Comparison of ENCODE assay signal across 9 mouse cellular contexts in the genomic region with DNA sequence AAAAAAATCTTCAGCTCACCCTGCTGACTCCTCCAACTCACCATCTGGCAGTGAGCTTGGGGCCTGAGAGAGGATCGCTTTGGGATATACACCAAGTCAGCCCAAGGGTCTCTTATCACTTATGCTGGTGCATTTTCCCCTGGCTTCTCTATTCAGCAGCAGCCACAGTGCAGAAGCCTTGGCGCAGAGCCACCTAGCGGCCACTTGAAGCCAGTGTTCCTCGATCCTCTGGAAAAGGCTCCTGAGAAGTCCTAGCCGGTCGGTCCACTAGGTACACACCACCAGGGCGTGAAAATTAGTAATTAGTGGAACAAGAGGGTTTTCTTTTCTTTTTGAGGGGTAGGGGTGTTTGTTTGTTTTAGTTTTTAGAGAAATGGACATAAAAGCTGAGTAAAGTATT. TPM values are rescaled to one million over a fixed set of nuclear protein-coding genes. Genes with fewer than 3 reads are reported as not detected.
DNase-seq lines count a peak whose midpoint lies in the region; ATAC-seq and TF ChIP-seq lines count a peak whose summit lies in the region.
"Had no signal": no experiment of that assay in that cellular context is flagged by ENCODE, and none has a peak within 500 bp of the region (broad histone marks: within the 10 kb centered on the region; RNA-seq: fewer than 3 reads in every experiment).

No protein-coding gene starts in this region.

- TF ChIP-seq CTCF in MEL (IDR thresholded peaks at IDR 0.05 in 2 of 3, conservative IDR thresholded peaks at IDR 0.05 in 1 of 3; ENCODE audit: control insufficient read depth in 1 of 3, insufficient read depth in 1 of 3, low read depth in 2 of 3, low read length in 3 of 3, poor library complexity in 1 of 3, severe bottlenecking in 1 of 3), result peak; percentile 49 to 90 (median 68)

- no peak overlapping the region for H3K27ac ChIP-seq in MEL (ENCODE audit: control insufficient read depth, low read depth, low read length)
- no peak overlapping the region for H3K27ac ChIP-seq in forebrain, embryonic 16.5 days (ENCODE audit: low read length)
- no peak overlapping the region for H3K27ac ChIP-seq in hindbrain, embryonic 13.5 days

- 3% methylated on average over 7 of the region's 7 CpGs for WGBS in forebrain, embryonic 16.5 days
- 5% methylated on average over 7 of the region's 7 CpGs for WGBS in hindbrain, embryonic 13.5 days

- TF ChIP-seq EP300 in MEL (IDR thresholded peaks at IDR 0.05; ENCODE audit: low read depth in 1 of 2, low read length in 2 of 2), result no peak

- no peaks in the 10 kb centered on the region for H3K79me2 ChIP-seq in MEL (ENCODE audit: control insufficient read depth, insufficient read depth, low read length, poor library complexity)

- H3K36me3 ChIP-seq in MEL (ENCODE audit: control insufficient read depth in 1 of 2, insufficient read depth in 2 of 2, low read length in 2 of 2), result no peaks in the 10 kb centered on the region
- no peaks in the 10 kb centered on the region for H3K36me3 ChIP-seq in forebrain, embryonic 16.5 days (ENCODE audit: control insufficient read depth, insufficient read depth)
- H3K36me3 ChIP-seq in hindbrain, embryonic 13.5 days, result no peaks in the 10 kb centered on the region

- no peak overlapping the region for H3K4me2 ChIP-seq in forebrain, embryonic 16.5 days (ENCODE audit: low read length)
- H3K4me2 ChIP-seq in hindbrain, embryonic 13.5 days, result no peak overlapping the region

- H3K9me3 ChIP-seq in MEL (replicated peaks; ENCODE audit: insufficient read depth, low read length), result no peaks in the 10 kb centered on the region
- H3K9me3 ChIP-seq in forebrain, embryonic 16.5 days (ENCODE audit: control insufficient read depth, low read length), result no peaks in the 10 kb centered on the region
- no peaks in the 10 kb centered on the region for H3K9me3 ChIP-seq in hindbrain, embryonic 13.5 days

- no peaks in the 10 kb centered on the region for H3K4me1 ChIP-seq in MEL (ENCODE audit: control insufficient read depth in 1 of 2, insufficient read depth in 2 of 2, low read length in 2 of 2)
- H3K4me1 ChIP-seq in forebrain, embryonic 16.5 days (replicated peaks; ENCODE audit: control insufficient read depth, insufficient read depth, low read length), result no peaks in the 10 kb centered on the region
- H3K4me1 ChIP-seq in hindbrain, embryonic 13.5 days (replicated peaks), result 0 out of 2 replicates have a peak, but pooled peaks cover 3% of the 10 kb centered on the region

- no peak for TF ChIP-seq POLR2A in MEL (IDR thresholded peaks at IDR 0.05; ENCODE audit: control insufficient read depth in 1 of 2, insufficient read depth in 1 of 2, low read depth in 1 of 2, low read length in 2 of 2, poor library complexity in 1 of 2)

- no peak overlapping the region for H3K4me3 ChIP-seq in MEL (ENCODE audit: control insufficient read depth in 1 of 2, insufficient read depth in 1 of 2, low read depth in 2 of 2, low read length in 2 of 2)
- no peak overlapping the region for H3K4me3 ChIP-seq in forebrain, embryonic 16.5 days (replicated peaks; ENCODE audit: low read length)
- H3K4me3 ChIP-seq in hindbrain, embryonic 13.5 days, result no peak overlapping the region
- H3K4me3 ChIP-seq: erythroblast, embryonic 14.5 days had no signal

- H3K9ac ChIP-seq in MEL (ENCODE audit: control insufficient read depth, low read depth, low read length, poor library complexity, severe bottlenecking), result no peak overlapping the region
- no peak overlapping the region for H3K9ac ChIP-seq in forebrain, embryonic 16.5 days (replicated peaks; ENCODE audit: low read depth, low read length)
- no peak overlapping the region for H3K9ac ChIP-seq in hindbrain, embryonic 13.5 days

- TF ChIP-seq RAD21 in MEL (IDR thresholded peaks at IDR 0.05; ENCODE audit: low read depth, low read length), result peak; percentile 36

- peak; percentile 54 for DNase-seq in MEL (ENCODE audit: low read depth, low spot score)
- DNase-seq in layer of hippocampus, postnatal 10 days (ENCODE audit: low spot score in 2 of 2), result peak; percentile 71 to 76
- peak; percentile 43 for DNase-seq in lung, postnatal 25 days (ENCODE audit: low spot score)
- DNase-seq in right cerebral cortex, adult 2 months (ENCODE audit: low spot score in 2 of 2), result peak; percentile 81 to 82
- DNase-seq in T-cell, adult 2 months (ENCODE audit: low spot score), result no peak

- peak; percentile 87; the same call in 1 of the 2 replicates for ATAC-seq in cerebellum, adult (ENCODE audit: insufficient number of reproducible peaks, low FRiP score, low TSS enrichment)
- peak; percentile 95 for ATAC-seq in forebrain, embryonic 16.5 days
- ATAC-seq in hindbrain, embryonic 13.5 days (ENCODE audit: low FRiP score), result peak; percentile 94

- H3K27me3 ChIP-seq in MEL (ENCODE audit: control insufficient read depth in 1 of 2, insufficient read depth in 2 of 2, low read length in 2 of 2), result no peaks in the 10 kb centered on the region
- no peaks in the 10 kb centered on the region for H3K27me3 ChIP-seq in forebrain, embryonic 16.5 days (replicated peaks; ENCODE audit: control insufficient read depth, insufficient read depth, low read length)
- H3K27me3 ChIP-seq in hindbrain, embryonic 13.5 days, result no peaks in the 10 kb centered on the region

TF ChIP-seq in MEL, 35 proteins besides CTCF, POLR2A, EP300 and RAD21:
- TF ChIP-seq NELFE (IDR thresholded peaks at IDR 0.05; ENCODE audit: low read depth, low read length) (no peak), SIN3A (IDR thresholded peaks at IDR 0.05; ENCODE audit: low read length) (no peak), MAX (IDR thresholded peaks at IDR 0.05; ENCODE audit: low read length) (no peak), GATA1 (IDR thresholded peaks at IDR 0.05; ENCODE audit: low read depth, low read length) (no peak), ZC3H11A (IDR thresholded peaks at IDR 0.05; ENCODE audit: low read depth, low read length) (0 out of 2 replicates have a peak, but pooled peaks have one; percentile 6), SMC3 (IDR thresholded peaks at IDR 0.05; ENCODE audit: low read depth, low read length) (peak; percentile 63), CHD2 (IDR thresholded peaks at IDR 0.05; ENCODE audit: low read length) (no peak), USF2 (IDR thresholded peaks at IDR 0.05; ENCODE audit: borderline replicate concordance in 1 of 2, insufficient read depth in 1 of 2, low read depth in 1 of 2, low read length in 2 of 2) (no peak), MAZ (IDR thresholded peaks at IDR 0.05; ENCODE audit: low read depth, low read length) (no peak)

RNA-seq across cellular contexts. Expression of a gene that starts 6.7 kb away (rescaled TPM):
- total RNA-seq in MEL (2012; rRNA removed), result not detected in 2 replicates
- polyA plus RNA-seq in MEL (2012; ENCODE audit: insufficient read depth in 1 of 2, insufficient read length in 2 of 2, low read depth in 1 of 2, low replicate concordance in 2 of 2, missing spikeins in 1 of 2), result not detected
- not detected in 2 replicates for polyA plus RNA-seq in forebrain, embryonic 16.5 days (2015; fragmentation: Nextera tagmentation; extraction: Ambion mirVana)
- polyA plus RNA-seq in hindbrain, embryonic 13.5 days (2015; fragmentation: Nextera tagmentation; extraction: Ambion mirVana), result not detected in 2 replicates
- total RNA-seq in layer of hippocampus, postnatal 10 days (2021), result not detected
- polyA plus RNA-seq: erythroblast, embryonic 14.5 days had no signal

RNA-seq across cellular contexts. Expression of a gene that starts 16.8 kb away (rescaled TPM):
- not detected in 2 replicates for total RNA-seq in MEL (2012; rRNA removed)
- polyA plus RNA-seq in MEL (2012; ENCODE audit: insufficient read depth in 1 of 2, insufficient read length in 2 of 2, low read depth in 1 of 2, low replicate concordance in 2 of 2, missing spikeins in 1 of 2), result not detected
- not detected in 2 replicates for polyA plus RNA-seq in forebrain, embryonic 16.5 days (2015; fragmentation: Nextera tagmentation; extraction: Ambion mirVana)
- 1.1 and 1.6 TPM in 2 replicates for polyA plus RNA-seq in hindbrain, embryonic 13.5 days (2015; fragmentation: Nextera tagmentation; extraction: Ambion mirVana)
- not detected for total RNA-seq in layer of hippocampus, postnatal 10 days (2021)
- polyA plus RNA-seq: erythroblast, embryonic 14.5 days had no signal

RNA-seq across cellular contexts. Expression of a gene that starts 20.2 kb away (rescaled TPM):
- total RNA-seq in MEL (2012; rRNA removed), result not detected in 2 replicates
- polyA plus RNA-seq in MEL (2012; ENCODE audit: insufficient read depth in 1 of 2, insufficient read length in 2 of 2, low read depth in 1 of 2, low replicate concordance in 2 of 2, missing spikeins in 1 of 2), result not detected
- polyA plus RNA-seq in forebrain, embryonic 16.5 days (2015; fragmentation: Nextera tagmentation; extraction: Ambion mirVana), result not detected in 2 replicates
- polyA plus RNA-seq in hindbrain, embryonic 13.5 days (2015; fragmentation: Nextera tagmentation; extraction: Ambion mirVana), result not detected in 2 replicates
- not detected for total RNA-seq in layer of hippocampus, postnatal 10 days (2021)
- polyA plus RNA-seq: erythroblast, embryonic 14.5 days had no signal

RNA-seq across cellular contexts. Expression of a gene that starts 31.8 kb away (rescaled TPM):
- not detected in 2 replicates for total RNA-seq in MEL (2012; rRNA removed)
- polyA plus RNA-seq in MEL (2012; ENCODE audit: insufficient read depth in 1 of 2, insufficient read length in 2 of 2, low read depth in 1 of 2, low replicate concordance in 2 of 2, missing spikeins in 1 of 2), result not detected
- not detected in 2 replicates for polyA plus RNA-seq in forebrain, embryonic 16.5 days (2015; fragmentation: Nextera tagmentation; extraction: Ambion mirVana)
- polyA plus RNA-seq in hindbrain, embryonic 13.5 days (2015; fragmentation: Nextera tagmentation; extraction: Ambion mirVana), result not detected in 2 replicates
- total RNA-seq in layer of hippocampus, postnatal 10 days (2021), result not detected
- polyA plus RNA-seq: erythroblast, embryonic 14.5 days had no signal

RNA-seq across cellular contexts. Expression of a gene that starts 41.5 kb away (rescaled TPM):
- not detected in 2 replicates for total RNA-seq in MEL (2012; rRNA removed)
- polyA plus RNA-seq in MEL (2012; ENCODE audit: insufficient read depth in 1 of 2, insufficient read length in 2 of 2, low read depth in 1 of 2, low replicate concordance in 2 of 2, missing spikeins in 1 of 2), result not detected
- polyA plus RNA-seq in forebrain, embryonic 16.5 days (2015; fragmentation: Nextera tagmentation; extraction: Ambion mirVana), result not detected in 2 replicates
- polyA plus RNA-seq in hindbrain, embryonic 13.5 days (2015; fragmentation: Nextera tagmentation; extraction: Ambion mirVana), result not detected in 2 replicates
- not detected for total RNA-seq in layer of hippocampus, postnatal 10 days (2021)
- polyA plus RNA-seq: erythroblast, embryonic 14.5 days had no signal
